Mouse (Mus musculus): ENCODE measurements around the gene Foxp2.

Foxp2 gene

DNA sequence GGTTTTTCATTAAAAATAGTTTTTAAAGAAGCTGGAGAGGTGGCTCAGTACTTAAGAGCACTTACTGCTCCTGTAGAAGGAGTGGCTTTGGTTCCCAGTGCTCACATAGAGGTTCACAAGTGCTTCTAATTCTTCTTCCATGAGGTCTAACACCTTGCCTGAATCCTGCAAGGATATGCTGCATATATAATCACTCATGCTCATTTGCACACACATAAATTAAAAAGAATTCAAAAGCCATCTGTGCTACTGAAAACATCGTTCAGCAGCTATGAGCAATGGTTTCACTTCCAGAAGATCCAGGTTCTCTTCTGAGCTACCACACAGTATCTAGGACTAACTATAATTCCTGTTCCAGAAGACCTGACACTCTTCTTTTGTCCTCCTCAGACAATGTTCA is 200.4 kb downstream of the Foxp2 start:
- no peak for DNase-seq (ENCODE audit: low spot score)

DNA sequence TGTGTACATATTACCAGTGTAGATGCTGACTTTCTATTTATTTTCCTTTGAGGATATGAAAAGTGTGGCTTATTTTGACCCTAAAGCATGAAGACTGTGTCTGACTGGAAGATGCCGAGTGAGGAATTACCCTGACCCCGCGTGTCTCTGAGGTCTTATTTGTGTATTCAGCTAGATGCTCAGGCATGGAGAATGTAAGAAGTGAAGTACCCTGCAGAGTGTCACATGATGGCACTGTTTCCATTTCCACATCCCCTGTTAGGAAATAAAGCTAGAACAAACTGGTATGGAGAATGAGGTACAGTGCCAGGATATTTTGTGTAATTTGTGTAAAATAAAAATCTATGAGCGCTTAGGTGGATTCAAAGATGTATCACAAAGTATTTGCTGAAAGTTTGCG is 219.8 kb downstream of the Foxp2 start:
- DNase-seq (ENCODE audit: low spot score) = no peak

DNA sequence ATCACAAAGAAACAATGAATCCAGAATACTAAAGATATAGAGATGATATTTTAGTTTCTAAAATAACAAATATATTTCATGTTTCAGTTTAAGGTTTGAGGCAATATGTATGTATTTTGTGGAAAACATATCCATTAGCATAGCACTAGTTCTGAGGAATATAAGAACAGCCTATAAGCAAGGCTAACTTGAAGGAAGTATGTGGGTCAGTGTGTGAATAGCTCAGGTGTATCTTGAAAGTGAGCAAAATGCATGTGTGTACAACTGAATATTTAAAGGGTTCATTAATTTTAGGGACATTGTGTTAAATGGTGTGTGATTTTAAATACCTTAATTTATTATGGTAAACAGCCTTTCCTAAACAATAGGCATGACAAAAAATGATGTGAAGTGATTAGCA is 220.2 kb downstream of the Foxp2 start:
- DNase-seq (ENCODE audit: low spot score) = no peak

DNA sequence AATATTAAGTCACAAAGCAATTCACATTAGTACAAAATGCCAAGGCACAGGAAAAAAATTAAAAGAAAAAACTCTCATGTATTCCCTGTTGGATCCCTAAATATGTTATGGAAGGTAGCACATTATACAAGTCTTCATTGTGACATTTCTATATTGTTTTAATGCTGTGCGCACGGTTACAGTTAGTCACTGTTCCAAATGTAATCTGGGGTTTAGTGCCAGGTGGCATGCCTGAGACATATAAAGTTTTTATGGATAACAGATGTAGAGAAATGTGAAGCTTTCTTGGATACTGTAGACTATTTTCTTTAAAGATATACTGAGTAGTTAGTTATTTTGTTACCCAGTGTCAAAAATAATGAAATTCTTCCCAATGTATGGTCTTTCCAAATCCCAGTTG is 229.0 kb downstream of the Foxp2 start:
- no peak for DNase-seq (ENCODE audit: low spot score)

DNA sequence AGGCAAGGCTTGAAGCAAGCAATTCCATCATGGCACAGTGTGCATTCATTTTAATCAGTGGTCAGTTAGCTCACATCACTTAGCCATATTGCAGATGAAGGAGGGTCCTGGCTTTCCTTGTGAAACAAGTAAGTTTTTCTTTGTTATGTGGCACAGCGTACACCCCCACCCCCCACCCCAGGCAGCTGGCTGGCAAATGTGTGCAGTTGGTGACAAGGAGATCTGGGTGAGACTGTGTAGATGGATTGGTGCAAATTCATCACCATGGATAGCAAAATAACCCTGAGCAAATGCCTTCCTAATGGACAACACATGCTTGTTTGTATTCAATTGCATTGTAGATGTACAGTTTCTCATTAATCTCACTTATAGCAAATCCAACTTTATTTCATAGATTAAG is 240.9 kb downstream of the Foxp2 start:
- DNase-seq (ENCODE audit: low spot score) = no peak

DNA sequence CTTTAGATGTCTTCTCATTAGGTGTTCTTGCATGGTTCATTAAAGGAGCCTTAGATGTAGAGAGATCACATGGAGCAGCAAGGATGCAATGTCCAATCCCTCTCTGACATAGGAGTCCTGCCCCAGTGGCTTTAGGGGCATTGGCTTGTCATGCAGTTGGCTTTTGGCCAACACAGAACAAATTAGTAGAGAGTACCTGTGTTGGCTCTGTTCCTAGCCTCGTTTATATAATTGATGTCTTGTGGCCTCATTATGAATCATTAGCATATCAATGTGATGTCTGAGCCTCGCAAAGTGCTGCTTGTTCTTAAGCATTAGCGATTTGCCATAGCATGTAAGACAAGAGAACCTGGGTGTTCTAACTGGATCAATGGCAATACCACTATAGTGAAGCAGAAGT is 250.5 kb downstream of the Foxp2 start:
- DNase-seq (ENCODE audit: low spot score) = no peak

DNA sequence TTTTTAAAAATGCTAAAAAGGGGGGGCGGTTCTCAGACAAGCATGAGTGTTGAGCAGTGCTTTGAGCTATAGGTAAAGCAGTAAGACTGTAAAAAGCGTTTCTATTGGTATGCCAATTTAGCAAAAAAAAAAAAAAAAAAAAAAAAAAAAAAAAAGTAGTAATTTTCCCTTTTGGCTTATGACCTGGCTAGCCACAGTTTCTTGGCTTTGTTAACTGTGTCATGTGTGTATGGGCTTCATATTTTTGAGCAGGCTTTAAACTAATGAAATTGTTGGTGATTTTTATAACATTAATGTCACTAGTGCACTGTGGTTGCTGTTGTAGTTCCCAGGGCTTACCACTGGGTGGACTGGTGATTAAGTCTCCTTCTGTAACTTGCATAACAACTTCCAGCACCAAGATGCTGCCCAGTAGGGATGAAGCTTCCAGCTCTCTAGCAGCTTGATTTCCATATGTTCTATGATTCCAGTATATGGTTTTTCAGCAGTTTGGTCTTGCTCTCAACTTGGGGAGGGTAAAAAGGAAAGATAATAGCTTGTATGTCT is 262.4 kb downstream of the Foxp2 start:
- no peak for DNase-seq (ENCODE audit: low spot score)

DNA sequence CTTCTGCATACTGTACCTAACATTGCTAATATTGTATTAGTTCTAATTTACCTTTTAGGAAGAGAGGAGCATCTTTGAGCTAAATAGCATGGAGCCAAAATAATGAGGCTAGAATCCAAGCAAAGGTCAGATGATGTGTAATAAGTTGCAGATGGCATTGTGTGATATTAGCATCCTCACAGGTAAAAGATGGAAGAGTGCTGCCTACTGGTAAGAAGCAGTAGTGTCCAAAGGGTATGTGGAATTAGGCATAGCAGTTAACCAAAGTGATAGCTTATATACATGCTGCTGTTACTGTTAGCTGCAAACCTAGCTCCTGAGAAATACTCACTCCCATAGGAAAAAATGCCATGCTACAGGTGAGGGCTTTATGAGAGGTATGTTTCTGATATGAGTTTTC is 275.6 kb downstream of the Foxp2 start:
- no peak for DNase-seq (ENCODE audit: low spot score)

DNA sequence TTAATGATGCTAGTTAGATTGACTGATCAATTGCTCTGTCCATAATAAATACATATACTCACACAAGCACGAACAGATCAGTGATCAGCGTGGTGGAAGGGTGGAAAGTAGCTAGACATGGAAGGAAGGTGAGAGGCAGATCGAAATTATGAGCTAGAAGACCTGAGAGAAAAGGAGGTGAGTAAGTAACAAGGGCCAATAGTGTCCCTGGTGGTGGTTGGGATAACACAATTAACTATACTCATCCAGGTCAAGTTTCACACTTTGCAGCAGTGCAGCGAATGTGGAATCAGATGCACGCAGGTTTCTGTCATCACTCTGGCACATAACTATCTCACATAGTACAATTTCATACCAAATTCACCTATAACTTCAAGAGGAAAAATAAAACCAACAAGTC is 291.7 kb downstream of the Foxp2 start:
- no peak for DNase-seq (ENCODE audit: low spot score)

DNA sequence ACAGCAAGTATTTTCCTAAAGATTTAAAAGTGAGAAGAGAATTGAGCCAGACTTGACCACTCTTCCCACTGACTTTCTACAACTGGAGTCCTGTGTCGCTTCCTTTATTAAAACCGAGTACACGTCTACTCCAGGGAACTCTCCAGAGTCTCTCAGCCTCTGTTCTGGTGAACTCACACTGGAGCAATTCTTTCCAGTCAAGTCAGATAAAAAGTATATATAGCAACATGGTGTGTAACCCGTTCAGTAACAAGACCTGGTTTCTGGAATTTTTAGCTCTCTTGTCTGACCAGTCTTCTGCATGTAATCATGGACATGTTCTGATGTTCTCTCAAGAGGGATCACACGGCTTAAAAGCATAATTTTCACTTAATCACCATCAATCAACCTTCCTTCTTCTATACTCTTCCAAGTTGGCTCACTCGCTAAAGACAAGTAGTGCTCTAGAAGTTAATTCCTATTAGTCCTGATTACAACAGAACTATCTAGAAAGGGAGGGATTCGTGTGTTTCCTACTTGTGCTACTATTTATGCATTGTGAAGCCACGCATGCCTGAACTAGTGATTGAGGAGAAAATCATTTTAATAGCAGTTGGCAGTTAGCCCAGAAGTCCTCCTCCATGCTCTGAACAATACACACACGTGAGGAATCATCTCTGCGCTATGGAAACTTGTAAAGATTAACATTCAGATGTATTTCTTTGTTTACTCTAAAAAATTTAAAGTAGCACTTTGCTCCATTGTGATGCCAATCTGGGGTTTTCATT is 341.2 kb downstream of the Foxp2 start:
- DNase-seq (ENCODE audit: low spot score) = no peak

DNA sequence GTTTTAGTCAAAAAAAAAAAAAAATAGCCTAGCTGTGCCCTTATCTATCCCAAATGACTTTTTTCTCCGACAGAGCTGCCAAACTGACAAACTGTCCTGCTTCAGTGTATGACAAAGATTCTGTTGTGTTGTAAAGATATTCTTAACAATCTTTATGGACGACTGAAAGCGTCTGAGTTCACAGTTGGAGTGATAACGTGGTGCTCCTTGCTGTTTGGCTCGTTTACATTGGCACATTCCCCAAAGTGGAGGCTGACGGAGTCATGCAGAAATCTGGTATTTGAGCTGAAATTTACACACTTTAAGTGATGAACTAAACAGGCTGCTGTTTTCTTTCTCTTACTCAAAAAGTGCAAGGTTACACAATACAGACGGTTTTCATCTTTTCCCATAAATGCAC is 356.2 kb downstream of the Foxp2 start:
- DNase-seq (ENCODE audit: low spot score) = no peak

DNA sequence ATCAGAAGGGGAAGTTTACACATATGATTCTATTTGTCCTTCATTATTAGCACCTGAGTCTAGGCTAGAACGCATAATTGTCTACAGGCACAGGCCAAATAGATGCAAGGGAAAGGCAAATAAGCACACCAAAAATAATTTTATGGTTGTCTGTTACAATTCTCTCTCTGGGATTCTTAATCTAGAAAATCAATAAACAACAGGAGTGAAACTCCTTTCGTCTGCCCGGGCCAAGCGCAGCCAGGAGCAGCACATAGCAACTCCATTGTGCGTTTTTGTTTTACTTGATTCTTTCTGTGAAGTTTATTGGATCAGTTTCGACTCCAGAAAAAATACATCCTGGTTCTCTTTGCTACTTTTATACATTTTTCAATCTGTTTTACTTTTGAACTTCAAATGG is 356.7 kb downstream of the Foxp2 start:
- DNase-seq (ENCODE audit: low spot score) = no peak

DNA sequence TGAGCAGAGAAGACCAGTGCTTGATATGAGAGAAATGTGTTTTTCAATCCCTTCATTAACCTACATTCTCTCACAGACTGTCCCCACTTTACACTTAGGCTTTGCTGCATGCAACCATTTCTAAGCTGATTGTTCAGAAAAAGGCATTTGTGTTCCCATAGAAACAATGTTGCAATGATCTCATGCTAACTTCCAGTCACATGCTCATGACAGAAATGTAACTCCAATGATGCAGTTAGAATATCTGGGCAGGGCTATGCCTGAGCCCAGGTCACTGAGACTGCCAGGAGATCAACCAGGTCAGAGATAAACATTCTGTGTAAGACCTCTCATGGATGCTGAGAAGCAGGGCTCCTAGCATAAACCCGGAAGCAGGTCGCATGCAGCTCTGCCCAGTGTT is 367.0 kb downstream of the Foxp2 start:
- no peak for DNase-seq (ENCODE audit: low spot score)

DNA sequence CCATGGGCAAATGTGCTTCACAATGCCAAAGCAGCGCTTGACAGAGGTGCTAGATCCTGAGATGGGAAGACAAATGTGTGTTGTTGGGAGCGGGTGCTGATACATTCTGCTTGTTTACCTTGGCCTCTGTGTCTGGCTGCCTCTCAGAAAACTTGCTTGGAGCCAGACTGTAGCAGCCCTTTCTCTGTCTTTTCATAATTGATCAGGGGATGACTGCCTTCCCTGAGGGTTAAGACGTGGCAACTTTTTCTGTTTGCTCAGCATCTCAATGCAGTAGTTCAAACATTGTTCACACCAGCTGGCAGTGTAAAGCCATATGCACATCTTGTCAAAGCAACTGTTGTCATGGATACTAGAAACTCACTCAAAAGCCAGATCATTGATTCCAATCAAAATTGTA is 384.1 kb downstream of the Foxp2 start:
- no peak for DNase-seq (ENCODE audit: low spot score)

DNA sequence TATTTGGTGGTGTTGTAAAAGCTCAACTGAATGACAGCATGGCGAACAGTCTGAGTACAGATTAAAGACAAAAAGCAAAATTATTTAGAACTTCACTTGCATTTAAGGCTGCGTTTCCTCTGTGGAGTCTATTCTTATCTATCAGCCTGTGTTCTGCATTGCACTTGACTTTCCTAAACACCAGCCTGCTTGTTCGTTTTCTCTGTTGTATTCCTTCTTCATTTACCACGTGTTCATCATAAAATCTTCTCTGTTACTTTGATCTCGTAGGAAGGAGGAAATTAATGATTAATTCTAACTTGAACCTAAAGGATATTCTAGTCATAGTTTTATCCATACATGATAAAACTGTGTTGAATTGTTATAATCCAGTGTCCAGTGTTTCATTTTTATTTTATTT is 392.9 kb downstream of the Foxp2 start:
- DNase-seq (ENCODE audit: low spot score) = no peak

DNA sequence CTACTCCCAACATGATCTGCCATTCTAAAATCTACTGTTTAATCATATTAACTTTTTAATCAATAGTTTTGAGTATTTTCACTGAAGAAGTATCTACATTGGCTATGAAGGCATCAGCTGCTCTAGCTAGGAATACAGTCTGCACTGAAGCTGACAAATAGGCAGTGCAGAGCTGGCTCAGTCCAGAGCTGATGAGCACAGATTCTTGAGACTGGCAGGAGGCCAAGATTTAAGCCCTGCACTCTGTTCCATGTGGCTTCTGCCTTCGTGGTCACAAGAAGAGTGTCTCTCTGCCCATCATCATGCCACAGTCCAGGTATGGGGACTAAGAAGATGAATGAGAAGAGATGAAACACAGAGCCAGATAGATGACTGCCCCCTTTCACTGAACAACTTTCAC is 398.1 kb downstream of the Foxp2 start:
- no peak for DNase-seq (ENCODE audit: low spot score)

DNA sequence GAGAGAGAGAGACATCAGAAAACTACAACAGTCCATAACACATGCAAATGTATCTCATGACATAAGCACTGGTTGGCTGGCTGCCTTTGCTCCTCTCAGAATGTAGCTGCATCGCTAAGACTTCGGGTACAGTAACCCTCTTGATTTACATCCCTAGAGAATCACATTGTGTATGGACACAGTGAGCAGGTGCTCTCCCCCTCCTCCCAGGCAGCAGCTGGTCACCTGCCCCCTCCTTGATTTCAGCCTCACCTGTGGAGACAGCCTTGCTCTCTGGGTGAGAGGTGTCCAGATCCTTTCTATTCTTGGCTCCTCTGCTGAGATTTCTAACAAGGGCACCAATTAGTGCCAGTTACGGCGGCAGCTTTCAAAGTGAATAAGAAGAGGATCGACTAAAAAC is 409.5 kb downstream of the Foxp2 start:
- no peak for DNase-seq (ENCODE audit: low spot score)

DNA sequence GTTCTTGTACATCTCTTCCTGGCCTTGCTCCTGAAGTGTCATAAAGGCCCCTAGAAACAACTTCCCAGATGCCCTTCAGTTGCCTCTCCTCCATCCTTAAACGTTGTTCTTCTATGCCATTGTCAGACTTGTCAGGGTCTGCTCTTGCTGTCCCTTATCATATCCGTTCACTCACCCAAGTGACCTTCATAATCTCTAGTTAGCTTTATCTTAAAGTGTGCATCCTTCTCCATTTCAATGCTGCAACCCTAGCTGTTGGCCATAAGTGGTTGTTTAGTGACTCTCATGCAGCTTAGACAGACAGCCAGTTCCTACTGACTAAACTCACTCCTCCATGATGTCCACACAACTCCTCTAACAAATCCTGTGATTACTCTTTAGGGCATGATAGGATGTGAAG is 415.8 kb downstream of the Foxp2 start:
- no peak for DNase-seq (ENCODE audit: low spot score)

DNA sequence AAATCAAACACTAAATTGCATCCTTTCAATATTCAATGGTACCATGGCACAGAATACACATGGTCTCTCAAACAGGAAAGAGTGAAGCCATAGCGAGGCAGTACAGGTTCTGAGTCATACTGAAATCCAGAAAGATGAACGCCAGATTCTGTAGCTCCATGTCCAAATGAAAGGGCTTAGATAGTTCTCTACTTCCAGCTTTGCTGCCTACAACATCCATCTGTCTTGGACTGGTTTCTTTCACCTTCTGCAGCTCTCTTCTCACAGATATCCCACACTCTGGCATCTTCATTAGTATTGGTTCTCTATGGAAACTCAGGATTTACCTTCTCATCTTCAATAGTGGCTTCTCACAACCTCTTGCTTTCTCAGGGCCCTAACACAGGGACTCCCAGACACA is 417.2 kb downstream of the Foxp2 start:
- DNase-seq (ENCODE audit: low spot score) = no peak

DNA sequence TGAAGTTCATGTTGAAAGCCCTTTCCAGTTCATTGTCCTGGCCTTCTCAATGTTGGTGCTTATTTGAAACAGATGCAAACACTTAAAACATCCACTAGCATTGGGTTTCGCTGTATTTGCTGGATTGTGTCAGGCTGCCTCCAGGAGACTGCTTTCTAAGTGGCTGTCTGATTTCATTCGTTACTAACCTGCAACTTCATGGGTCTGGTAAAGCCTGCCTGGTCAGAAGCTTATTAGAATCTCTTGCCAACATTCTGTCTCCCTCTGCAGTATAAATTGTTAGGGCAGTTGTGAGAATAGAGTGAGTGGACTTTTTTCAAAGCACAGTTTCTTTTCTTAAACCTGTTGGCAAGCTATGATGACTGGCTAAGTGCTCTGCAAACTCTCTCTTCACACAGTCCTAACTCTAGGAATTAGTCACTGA is 420.4 kb downstream of the Foxp2 start:
- no peak for DNase-seq (ENCODE audit: low spot score)

DNA sequence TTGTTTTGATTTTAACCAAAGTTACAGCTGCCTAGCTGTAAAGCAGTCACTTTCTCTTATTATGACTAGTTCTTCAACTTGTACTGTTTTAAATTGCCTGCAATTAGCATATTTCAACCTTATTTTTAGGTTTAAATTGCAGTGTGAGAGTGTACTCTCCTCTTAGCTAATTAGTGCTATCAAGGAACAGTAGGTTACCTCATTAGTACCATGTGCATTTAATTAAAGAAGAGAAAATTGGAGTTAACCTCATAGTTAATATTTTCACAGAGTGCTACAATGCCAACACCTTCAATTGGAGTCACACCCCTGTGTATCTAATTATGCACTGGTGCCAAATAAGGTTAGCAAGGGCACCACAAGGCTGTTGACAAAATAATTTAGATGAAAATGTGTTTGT is 421.9 kb downstream of the Foxp2 start:
- no peak for DNase-seq (ENCODE audit: low spot score)

DNA sequence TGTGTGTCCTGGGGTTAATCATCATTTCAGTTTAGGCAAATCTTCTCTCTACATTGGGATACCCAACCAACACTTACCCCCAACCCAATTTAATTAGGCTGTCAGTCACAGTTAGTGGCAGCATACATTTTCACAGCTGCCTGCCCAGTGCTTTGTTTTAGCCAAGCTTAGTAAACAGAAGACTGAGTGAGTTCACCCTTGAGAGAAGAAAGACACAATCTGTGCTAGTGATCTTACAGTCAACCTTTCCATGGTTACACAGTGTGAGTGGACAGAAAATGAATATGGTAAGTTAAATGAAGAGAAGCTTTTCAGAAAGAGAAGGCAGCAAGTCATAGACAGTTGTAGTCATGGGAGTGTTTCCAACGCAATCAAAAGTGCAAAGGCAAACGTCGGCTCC is 446.6 kb downstream of the Foxp2 start:
- no peak for DNase-seq (ENCODE audit: low spot score)

DNA sequence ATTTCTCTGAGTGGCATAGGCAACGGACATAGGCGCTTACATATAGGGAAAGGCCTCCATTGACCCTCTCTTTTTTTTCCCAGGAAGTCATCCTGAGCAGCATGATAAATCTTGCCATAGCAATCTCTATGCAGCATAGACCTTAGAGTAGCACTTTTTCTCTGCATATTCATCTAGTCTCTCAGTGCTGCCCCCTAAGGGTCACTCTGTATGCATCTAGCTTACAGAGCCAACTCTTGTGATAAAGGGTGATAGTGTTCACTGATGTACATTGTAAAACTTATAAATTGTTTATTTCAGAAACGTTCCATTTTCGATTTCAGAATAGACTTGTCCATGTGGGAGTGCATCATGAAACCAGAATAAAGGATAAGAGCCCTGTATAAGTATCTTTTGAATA is 454.7 kb downstream of the Foxp2 start:
- DNase-seq (ENCODE audit: low spot score) = no peak

DNA sequence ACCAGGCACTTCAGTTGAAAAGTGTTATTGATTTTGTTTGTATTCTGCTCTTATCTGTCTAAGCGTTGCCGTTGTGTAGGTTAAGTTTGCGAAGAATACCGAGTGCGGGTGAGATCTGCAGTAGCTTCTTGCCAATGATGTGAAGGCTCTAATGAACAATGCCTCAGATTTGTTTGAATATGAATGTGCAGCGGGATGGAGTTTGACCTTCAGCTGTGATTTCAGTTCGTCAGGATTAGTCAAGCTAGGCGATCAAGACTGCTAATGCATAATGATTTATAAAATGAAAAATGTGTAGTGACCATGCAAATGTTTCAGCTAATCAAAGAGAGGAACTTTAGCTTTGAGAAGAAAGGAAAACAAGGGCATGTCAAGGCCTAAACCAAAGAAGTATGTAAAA is 469.1 kb downstream of the Foxp2 start:
- DNase-seq (ENCODE audit: low spot score) = no peak

Measured in ovary, postnatal 10 days (tissue).